Mouse (Mus musculus) embryonic facial prominence, embryonic 12.5 days (tissue): ENCODE data around the gene Ehd3. TPM values are rescaled to one million over a fixed set of nuclear protein-coding genes. Genes with fewer than 3 reads are reported as not detected.
A peak's percentile ranks its signal among the peaks of the same experiment; 100 is the strongest.

Experiments
- ATAC-seq: fragments of 200-750 bp; cut with Nextera tagmentation; 2 replicates; pipeline ENCODE4 v1.8.0; 2017; ENCODE audit not compliant: insufficient number of reproducible peaks, insufficient read depth, low FRiP score, low TSS enrichment
- H3K27ac ChIP-seq: fragments of 300-500 bp; sonication (generic); 2 replicates; pipeline ENCODE4 v1.5.1; 2016; ENCODE audit warnings: mild to moderate bottlenecking
- H3K27me3 ChIP-seq: fragments of 300-500 bp; sonication (generic); 2 replicates; pipeline ENCODE4 v1.6.1; 2016; ENCODE audit warnings: mild to moderate bottlenecking, moderate library complexity
- H3K36me3 ChIP-seq: fragments of 300-500 bp; sonication (generic); 2 replicates; pipeline ENCODE4 v1.6.1; 2016; ENCODE audit warnings: mild to moderate bottlenecking
- H3K4me1 ChIP-seq: fragments of 300-500 bp; sonication (generic); 2 replicates; pipeline ENCODE4 v1.6.1; 2016
- H3K4me2 ChIP-seq: fragments of 300-500 bp; sonication (generic); replicated peaks from 2 replicates; pipeline ENCODE4 v1.6.1; 2016; ENCODE audit warnings: mild to moderate bottlenecking, moderate library complexity
- H3K4me3 ChIP-seq: fragments of 300-500 bp; sonication (generic); 2 replicates; pipeline ENCODE4 v1.5.1; 2016; ENCODE audit warnings: mild to moderate bottlenecking
- H3K9ac ChIP-seq: fragments of 300-500 bp; sonication (generic); 2 replicates; pipeline ENCODE4 v1.6.1; 2016; ENCODE audit warnings: mild to moderate bottlenecking, moderate library complexity
- H3K9me3 ChIP-seq: fragments of 300-500 bp; sonication (generic); 2 replicates; pipeline ENCODE4 v1.6.1; 2016; ENCODE audit warnings: mild to moderate bottlenecking, moderate library complexity
- WGBS: fragments of 180-500 bp; shearing (Covaris S2); methylation state at CpG from one replicate; pipeline ENCODE4 v1.1.7; 2016; 5-methylcytosine and 5-hydroxymethylcytosine counted together
- polyA plus RNA-seq: library from polyadenylated mRNA; unstranded; fragments of >200 nt; fragmentation: Nextera tagmentation; extraction: Ambion mirVana; gene quantifications from 2 replicates; pipeline ENCODE4 v1.2.1, GENCODE M21; 2016

The Ehd3 gene
- polyA plus RNA-seq: 4.8 and 6.3 TPM in 2 replicates

DNA sequence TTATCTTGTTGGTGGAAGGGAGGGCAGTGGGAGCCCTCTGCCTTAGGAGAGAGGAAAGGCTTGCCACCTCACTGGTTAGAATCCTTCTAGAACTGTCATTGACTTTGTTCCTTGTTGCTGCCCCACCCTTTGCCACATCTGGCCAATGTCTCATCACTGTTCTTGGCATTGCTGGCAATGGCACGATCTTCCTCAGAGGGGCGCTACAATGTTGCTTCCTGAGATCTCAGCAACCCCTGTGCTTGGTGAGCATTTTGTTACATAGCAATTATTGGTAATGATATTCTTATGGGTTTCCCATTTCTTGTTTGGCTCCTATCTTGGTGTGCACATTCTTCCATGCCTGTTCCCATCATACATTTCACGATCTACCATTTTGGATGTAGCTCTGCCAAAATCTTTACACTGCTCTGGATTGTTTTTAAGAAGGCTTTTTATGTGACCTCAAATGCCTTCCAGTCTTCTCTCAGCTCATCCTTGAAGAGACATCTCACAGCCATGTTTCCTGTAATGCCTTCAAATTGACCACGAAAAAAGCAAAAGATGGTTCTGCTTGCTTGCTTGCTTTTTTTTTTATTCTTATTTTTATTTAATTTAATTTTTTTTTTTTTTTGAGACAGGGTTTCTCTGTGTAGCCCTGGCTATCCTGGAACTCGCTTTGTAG lies at the start of gene Ehd3:
TSS of gene Ehd3 (plus strand) at position 614 of the 664 bp plus-strand sequence.
- no peaks in the 10 kb centered on the region for H3K36me3 ChIP-seq
- 87% methylated on average over 5 of the region's 5 CpGs for WGBS
- H3K27ac ChIP-seq: 0 out of 2 replicates have a peak within 1 kb of the TSS, but pooled peaks have one; percentile 13
- H3K9me3 ChIP-seq: no peaks in the 10 kb centered on the region
- no peaks in the 10 kb centered on the region for H3K27me3 ChIP-seq
- no peak for ATAC-seq
- peak within 1 kb of the TSS; percentile 59 for H3K4me3 ChIP-seq
- H3K4me1 ChIP-seq: no peaks in the 10 kb centered on the region; the same call in 1 of the 2 replicates
- H3K4me2 ChIP-seq: peak within 1 kb of the TSS; percentile 81
- peak within 1 kb of the TSS; percentile 47 for H3K9ac ChIP-seq

DNA sequence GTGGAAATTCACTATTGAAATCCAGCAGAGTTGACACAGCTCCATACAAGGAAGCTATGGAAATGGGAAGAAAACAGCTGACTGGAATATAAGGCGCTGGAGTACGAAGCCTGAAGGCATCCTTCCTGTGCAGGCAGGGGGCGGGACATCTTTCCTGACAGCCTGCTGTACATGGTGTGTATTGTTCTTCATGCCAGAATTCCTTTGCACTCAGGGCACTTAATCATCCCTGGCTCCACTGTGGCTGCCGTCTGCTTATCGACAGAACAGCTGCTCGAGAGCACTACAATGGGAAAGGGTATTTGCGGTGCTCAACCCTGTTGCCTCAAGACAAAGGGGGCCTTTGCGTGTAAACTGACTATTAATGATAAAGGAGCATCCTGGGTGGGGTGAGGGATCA lies 33.0 kb upstream of the Ehd3 start:
- WGBS: 39% methylated on average over 8 of the region's 8 CpGs
- Histone ChIP-seq H3K27me3 (no peaks in the 10 kb centered on the region), H3K4me3 (no peak overlapping the region), H3K4me2 (no peak overlapping the region), H3K36me3 (no peaks in the 10 kb centered on the region), H3K9me3 (no peaks in the 10 kb centered on the region), H3K27ac (no peak overlapping the region), H3K4me1 (no peaks in the 10 kb centered on the region), H3K9ac (no peak overlapping the region)
- ATAC-seq: no peak

DNA sequence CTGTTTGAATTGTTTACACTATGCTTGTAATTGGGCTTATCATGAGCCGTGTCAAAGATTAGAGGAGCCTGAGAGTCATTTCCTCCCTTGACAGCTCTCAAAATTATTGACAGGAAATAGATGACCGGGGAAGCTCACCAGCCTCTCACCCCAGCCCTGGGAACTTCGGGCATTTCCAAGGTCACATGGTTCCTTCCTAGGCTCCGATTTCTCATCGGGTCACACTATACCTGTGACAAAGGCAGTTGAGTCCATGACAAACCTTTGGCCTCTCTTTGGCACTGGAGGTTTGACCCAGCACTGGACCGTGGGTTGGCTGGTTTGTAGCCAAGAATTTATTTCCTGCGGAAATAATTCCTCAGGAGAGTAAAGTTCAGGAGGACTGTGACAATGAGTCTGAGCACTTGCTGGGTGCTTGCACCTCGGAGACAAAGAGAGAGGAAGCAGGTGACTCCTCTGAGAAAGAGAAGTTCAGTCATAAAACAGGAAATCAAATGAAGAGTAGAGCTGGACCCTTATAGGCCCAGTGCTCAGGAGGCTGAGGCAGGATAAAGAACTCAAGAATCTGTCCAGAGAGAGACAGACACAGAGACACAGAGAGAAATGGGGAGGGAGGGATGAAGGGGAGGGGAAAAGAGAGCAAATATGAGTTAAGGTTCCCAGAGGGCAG lies 17.2 kb upstream of the Ehd3 start:
- Histone ChIP-seq H3K4me3 (no peak overlapping the region), H3K27me3 (no peaks in the 10 kb centered on the region), H3K9me3 (no peaks in the 10 kb centered on the region), H3K27ac (no peak overlapping the region), H3K4me1 (no peaks in the 10 kb centered on the region; the same call in 1 of the 2 replicates), H3K4me2 (no peak overlapping the region), H3K36me3 (no peaks in the 10 kb centered on the region), H3K9ac (no peak overlapping the region)
- WGBS: 64% methylated on average over 8 of the region's 8 CpGs
- ATAC-seq: no peak

DNA sequence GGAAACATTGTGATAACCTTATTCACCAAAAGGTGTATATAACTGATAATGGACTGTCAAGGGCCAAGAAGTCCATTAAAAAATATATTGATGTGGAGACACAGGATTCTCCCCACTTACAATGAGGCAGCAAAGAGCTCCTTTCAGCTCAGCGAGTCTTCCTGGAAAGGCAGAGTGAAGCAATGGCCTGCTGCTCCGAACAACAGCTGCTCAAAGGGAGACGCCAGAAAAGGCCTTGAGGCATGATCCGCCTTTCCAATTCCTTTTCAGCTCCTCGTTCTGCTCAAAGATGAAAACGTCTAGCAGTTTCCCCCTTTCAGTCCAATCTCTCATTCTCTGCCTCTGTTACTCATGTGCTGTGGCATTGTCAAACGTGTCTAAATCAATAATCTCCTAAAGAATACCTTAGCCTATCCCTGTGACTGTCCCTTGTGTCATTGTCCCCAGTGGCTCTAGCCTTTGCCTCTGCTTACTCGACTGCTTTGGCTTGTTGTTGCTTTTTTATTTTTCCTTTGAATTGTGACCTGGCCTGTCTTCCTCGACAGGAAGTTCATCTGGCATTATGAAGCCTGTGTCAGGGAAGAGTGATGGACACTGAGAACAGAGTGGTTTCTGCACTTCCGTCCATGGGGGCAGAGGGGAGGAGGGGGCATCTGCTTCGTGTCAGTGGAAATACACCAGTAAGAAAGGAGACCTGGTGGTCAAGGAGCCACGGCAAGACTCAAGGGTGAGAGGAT lies 13.5 kb upstream of the Ehd3 start:
- no peak overlapping the region for H3K9ac ChIP-seq
- H3K4me1 ChIP-seq: no peaks in the 10 kb centered on the region; the same call in 1 of the 2 replicates
- no peak for ATAC-seq
- H3K36me3 ChIP-seq: no peaks in the 10 kb centered on the region
- no peaks in the 10 kb centered on the region for H3K9me3 ChIP-seq
- no peaks in the 10 kb centered on the region for H3K27me3 ChIP-seq
- 25% methylated on average over 12 of the region's 12 CpGs for WGBS
- no peak overlapping the region for H3K27ac ChIP-seq
- H3K4me3 ChIP-seq: no peak overlapping the region
- H3K4me2 ChIP-seq: no peak overlapping the region

DNA sequence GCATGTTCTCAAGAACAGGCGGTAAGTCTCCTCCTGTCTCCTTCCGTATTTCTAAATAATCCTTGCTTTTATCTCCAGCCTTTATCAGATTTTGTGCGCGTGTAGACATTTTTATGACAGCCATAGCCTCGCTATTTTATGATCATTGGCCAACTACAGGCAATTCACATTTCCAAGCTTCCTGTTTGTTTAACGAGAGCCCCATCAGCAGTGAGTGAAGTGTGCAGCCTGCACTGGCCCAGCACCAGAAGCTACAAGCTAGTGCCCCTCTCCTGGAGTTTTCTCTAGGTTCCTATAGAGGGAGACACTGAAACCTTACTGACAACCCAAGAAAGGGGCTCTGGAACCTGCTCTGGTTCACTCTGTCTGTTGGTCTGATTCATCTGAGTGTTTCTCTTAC lies 7.1 kb upstream of the Ehd3 start:
- Histone ChIP-seq H3K4me2 (no peak overlapping the region), H3K27ac (no peak overlapping the region), H3K36me3 (no peaks in the 10 kb centered on the region), H3K9ac (no peak overlapping the region), H3K9me3 (no peaks in the 10 kb centered on the region), H3K4me3 (no peak overlapping the region), H3K27me3 (no peaks in the 10 kb centered on the region), H3K4me1 (no peaks in the 10 kb centered on the region)
- ATAC-seq: no peak
- 72% methylated on average over 6 of the region's 6 CpGs for WGBS

DNA sequence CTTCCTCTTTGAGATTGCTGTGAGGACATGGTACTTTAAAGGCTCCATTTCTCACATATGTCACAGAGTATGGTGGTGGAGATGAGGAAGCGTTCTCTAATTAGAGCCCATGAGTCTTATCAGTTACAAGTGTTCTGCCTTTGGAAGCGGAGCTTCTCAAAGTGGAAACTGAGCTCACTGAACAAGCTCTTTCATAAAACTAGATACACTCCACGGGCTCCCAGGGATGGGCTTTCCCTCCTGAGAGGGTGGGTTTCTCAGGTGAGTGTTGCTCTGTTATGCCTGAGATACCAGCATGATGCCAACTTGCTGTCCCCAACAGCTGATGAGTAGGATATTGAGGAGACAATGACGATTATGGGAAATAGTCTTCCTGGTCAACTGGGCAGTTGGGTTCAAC lies 6.2 kb upstream of the Ehd3 start:
- H3K9ac ChIP-seq: no peak overlapping the region
- H3K27me3 ChIP-seq: no peaks in the 10 kb centered on the region
- H3K4me3 ChIP-seq: no peak overlapping the region
- no peak for ATAC-seq
- H3K4me1 ChIP-seq: no peaks in the 10 kb centered on the region
- H3K9me3 ChIP-seq: no peaks in the 10 kb centered on the region
- no peak overlapping the region for H3K27ac ChIP-seq
- 86% methylated on average over 4 of the region's 4 CpGs for WGBS
- no peak overlapping the region for H3K4me2 ChIP-seq
- no peaks in the 10 kb centered on the region for H3K36me3 ChIP-seq

DNA sequence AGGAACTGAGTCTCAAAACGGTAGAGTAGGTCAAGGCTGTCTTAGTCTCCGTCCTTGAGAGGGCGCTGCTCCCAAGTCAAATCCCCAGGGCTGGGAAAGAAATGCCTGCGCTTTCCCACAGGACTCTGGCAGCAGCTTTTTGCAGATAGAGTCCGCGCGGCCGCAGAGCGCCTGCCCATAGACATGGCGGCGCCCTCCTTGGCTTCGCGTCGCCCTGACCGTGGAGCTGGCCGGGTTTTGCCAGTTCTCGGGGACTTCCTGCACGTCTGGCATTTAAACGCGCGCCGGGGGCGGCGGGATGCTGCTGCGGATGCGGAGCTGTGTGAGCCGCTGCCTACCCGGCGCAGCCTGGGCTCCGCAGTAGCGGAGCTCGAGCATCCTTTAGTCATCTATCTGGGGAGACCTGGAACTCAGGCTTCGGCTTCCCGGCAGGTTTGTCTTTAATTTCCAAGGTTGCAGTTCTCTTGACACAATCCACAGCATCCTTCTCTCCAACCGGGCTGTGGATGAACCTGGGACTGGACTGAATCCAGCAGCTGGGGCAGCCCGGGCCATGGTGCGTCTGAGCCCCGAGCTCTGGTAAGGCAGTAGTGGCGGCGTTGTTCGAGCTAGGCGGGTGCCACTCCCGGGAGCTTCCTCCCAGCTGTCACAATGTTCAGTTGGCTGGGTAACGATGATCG lies 798 bp downstream of the Ehd3 start:
- Histone ChIP-seq H3K9me3 (no peaks in the 10 kb centered on the region), H3K4me1 (no peaks in the 10 kb centered on the region; the same call in 1 of the 2 replicates), H3K27me3 (no peaks in the 10 kb centered on the region), H3K36me3 (no peaks in the 10 kb centered on the region), H3K27ac (0 out of 2 replicates have a peak overlapping the region, but pooled peaks have one; percentile 13), H3K4me2 (peak overlapping the region; percentile 81), H3K9ac (peak overlapping the region; percentile 47), H3K4me3 (peak overlapping the region; percentile 59)
- WGBS: under 1% methylated on average over 45 of the region's 45 CpGs
- ATAC-seq: peak; percentile 85

DNA sequence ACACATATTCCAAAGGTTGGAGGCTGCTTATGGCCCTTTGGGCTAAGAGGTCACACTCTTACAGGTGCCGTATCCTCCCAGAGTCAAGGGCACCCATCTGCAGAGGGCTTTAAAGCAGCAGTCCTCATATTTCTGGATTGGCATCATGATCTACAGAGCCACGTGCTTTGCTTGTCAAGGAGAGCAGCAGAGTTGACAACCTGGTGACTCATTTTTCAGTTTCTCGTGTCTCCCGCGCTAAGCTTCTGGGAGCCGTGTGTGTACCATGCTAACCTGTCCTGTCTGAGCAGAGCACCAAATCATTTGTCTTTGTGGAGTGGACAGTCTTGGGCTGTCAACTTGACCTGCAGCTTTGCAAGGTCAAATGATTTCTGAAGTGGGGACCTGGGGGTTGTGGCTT lies 2.4 kb downstream of the Ehd3 start:
- Histone ChIP-seq H3K4me1 (no peaks in the 10 kb centered on the region; the same call in 1 of the 2 replicates), H3K9me3 (no peaks in the 10 kb centered on the region), H3K27me3 (no peaks in the 10 kb centered on the region), H3K27ac (no peak overlapping the region), H3K9ac (no peak overlapping the region), H3K4me2 (no peak overlapping the region), H3K4me3 (no peak overlapping the region), H3K36me3 (no peaks in the 10 kb centered on the region)
- ATAC-seq: no peak
- WGBS: 93% methylated on average over 6 of the region's 6 CpGs

DNA sequence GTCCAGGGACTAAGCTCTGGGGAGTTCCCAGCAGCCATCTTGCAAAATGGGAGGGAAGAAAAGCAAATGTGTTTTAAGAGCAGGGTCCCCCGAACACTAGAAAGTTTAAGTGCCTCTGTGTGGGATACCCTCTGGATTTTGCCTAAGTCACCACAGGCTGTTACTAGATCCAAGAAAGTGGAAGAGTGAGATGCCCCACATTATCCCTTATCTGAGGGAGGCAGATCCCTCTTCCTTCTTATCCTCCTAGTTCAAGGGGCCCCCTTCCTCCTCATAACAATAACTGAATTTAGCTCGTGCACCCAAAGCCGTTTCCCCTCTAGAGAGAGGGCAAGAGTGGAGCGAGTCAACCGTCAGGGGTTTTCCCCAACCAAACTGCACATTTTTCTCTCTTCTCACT lies 3.3 kb downstream of the Ehd3 start:
- 85% methylated on average over 5 of the region's 5 CpGs for WGBS
- ATAC-seq: no peak

DNA sequence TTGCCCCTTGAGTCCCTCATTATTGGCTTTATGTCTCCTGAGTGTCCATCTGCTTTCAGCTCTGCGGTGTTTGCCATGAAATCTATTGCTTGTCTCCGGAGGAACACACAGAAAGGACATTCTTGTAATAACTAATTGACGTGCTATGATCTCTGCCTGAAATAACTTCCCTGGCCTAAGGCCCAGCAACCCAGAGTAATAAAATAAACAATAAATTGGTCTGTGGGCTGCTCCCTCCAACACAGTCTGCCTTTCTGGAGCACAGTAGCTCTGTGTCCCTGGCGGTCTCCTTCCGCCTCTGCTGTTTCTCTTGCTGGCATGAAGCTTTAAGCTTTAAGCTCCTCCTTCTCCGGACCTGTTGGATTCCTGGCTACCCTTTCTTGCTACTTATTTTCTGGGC lies 4.5 kb downstream of the Ehd3 start:
- Histone ChIP-seq H3K4me2 (no peak overlapping the region), H3K4me3 (no peak overlapping the region), H3K27ac (no peak overlapping the region), H3K9ac (no peak overlapping the region), H3K9me3 (no peaks in the 10 kb centered on the region), H3K4me1 (no peaks in the 10 kb centered on the region; the same call in none of the 2 replicates), H3K27me3 (no peaks in the 10 kb centered on the region), H3K36me3 (no peaks in the 10 kb centered on the region)
- no peak for ATAC-seq
- 68% methylated on average over 6 of the region's 6 CpGs for WGBS

More for the DNA sequence above, 3.3 kb downstream of the Ehd3 start:
- H3K27ac ChIP-seq: no peak overlapping the region
- no peaks in the 10 kb centered on the region for H3K9me3 ChIP-seq
- H3K4me1 ChIP-seq: no peaks in the 10 kb centered on the region; the same call in none of the 2 replicates
- H3K36me3 ChIP-seq: no peaks in the 10 kb centered on the region
- H3K27me3 ChIP-seq: no peaks in the 10 kb centered on the region
- H3K9ac ChIP-seq: no peak overlapping the region
- H3K4me2 ChIP-seq: no peak overlapping the region
- no peak overlapping the region for H3K4me3 ChIP-seq

DNA sequence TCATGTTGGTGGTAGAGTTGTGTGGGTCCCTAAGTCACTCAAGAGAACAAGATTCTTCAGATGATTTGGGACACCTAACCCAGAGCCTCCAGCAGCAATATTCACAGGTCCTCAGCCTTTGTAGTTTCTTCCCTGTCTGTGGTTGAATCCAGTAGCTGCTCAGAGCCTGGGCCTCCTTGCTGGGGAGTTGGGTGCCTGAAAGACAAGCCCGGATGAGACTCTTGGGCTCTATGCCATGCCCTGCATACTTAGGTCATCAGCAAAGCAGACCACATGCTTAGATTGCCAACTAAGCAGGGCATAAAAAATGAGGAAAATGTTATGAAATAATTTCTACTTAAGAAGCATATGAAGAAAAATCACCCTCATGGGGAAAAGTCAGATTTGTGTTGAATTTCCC lies 6.9 kb downstream of the Ehd3 start:
- Histone ChIP-seq H3K9me3 (no peaks in the 10 kb centered on the region), H3K36me3 (no peaks in the 10 kb centered on the region), H3K4me3 (no peak overlapping the region), H3K27me3 (no peaks in the 10 kb centered on the region), H3K9ac (no peak overlapping the region), H3K27ac (no peak overlapping the region), H3K4me1 (no peaks in the 10 kb centered on the region; the same call in 1 of the 2 replicates), H3K4me2 (no peak overlapping the region)
- 83% methylated on average over 1 of the region's 1 CpGs for WGBS
- ATAC-seq: no peak
